Mouse (Mus musculus) heart, embryonic 13.5 days (tissue): ENCODE results near the gene Acbd6. TPM values are rescaled to one million over a fixed set of nuclear protein-coding genes. Genes with fewer than 3 reads are reported as not detected.

Experiments used
- ATAC-seq: fragments of 200-750 bp; cut with Nextera tagmentation; 2 replicates; pipeline ENCODE4 v1.8.0; 2017; ENCODE audit warnings: moderate TSS enrichment; ENCODE audit not compliant: insufficient number of reproducible peaks, low FRiP score, low TSS enrichment; ENCODE audit errors: extremely low read depth
- H3K27ac ChIP-seq: fragments of 300-500 bp; sonication (generic); replicated peaks from 2 replicates; pipeline ENCODE4 v1.5.1; 2015; ENCODE audit warnings: moderate library complexity, mild to moderate bottlenecking, inconsistent platforms
- H3K27me3 ChIP-seq: fragments of 300-500 bp; sonication (generic); replicated peaks from 2 replicates; pipeline ENCODE4 v1.6.1; 2015; ENCODE audit warnings: mild to moderate bottlenecking, inconsistent platforms
- H3K36me3 ChIP-seq: fragments of 300-500 bp; sonication (generic); 2 replicates; pipeline ENCODE4 v1.6.1; 2015; ENCODE audit warnings: mild to moderate bottlenecking, inconsistent platforms
- H3K4me1 ChIP-seq: fragments of 300-500 bp; sonication (generic); 2 replicates; pipeline ENCODE4 v1.6.1; 2015; ENCODE audit warnings: inconsistent platforms
- H3K4me2 ChIP-seq: fragments of 300-500 bp; sonication (generic); 2 replicates; pipeline ENCODE4 v1.6.1; 2015; ENCODE audit warnings: inconsistent platforms, mild to moderate bottlenecking, moderate library complexity
- H3K4me3 ChIP-seq: fragments of 300-500 bp; sonication (generic); 2 replicates; pipeline ENCODE4 v1.5.1; 2015; ENCODE audit warnings: moderate library complexity, mild to moderate bottlenecking, inconsistent platforms
- H3K9ac ChIP-seq: fragments of 300-500 bp; sonication (generic); 2 replicates; pipeline ENCODE4 v1.6.1; 2015; ENCODE audit warnings: inconsistent platforms, mild to moderate bottlenecking, moderate library complexity
- H3K9me3 ChIP-seq: fragments of 300-500 bp; sonication (generic); 2 replicates; pipeline ENCODE4 v1.6.1; 2016; ENCODE audit warnings: inconsistent platforms
- WGBS: fragments of 180-500 bp; shearing (Covaris S2); methylation state at CpG from one replicate; pipeline ENCODE4 v1.1.7; 2015; ENCODE audit warnings: mixed read lengths; 5-methylcytosine and 5-hydroxymethylcytosine counted together
- polyA plus RNA-seq: library from polyadenylated mRNA; unstranded; fragments of >200 nt; fragmentation: Nextera tagmentation; extraction: Ambion mirVana; gene quantifications from 2 replicates; pipeline ENCODE4 v1.2.1, GENCODE M21; 2015

Gene Acbd6
- polyA plus RNA-seq: 49.6 and 53.7 TPM in 2 replicates

GRCm38 (mm10) chr1:155558012-155558842, at the start of gene Acbd6:
Acbd6 (plus strand) TSS chr1:155558120.
- peak within 1 kb of the TSS; percentile 97 for H3K9ac ChIP-seq
- H3K36me3 ChIP-seq: no peaks in the 10 kb centered on the region
- WGBS: under 1% methylated on average over 82 of the region's 83 CpGs
- no peaks in the 10 kb centered on the region for H3K27me3 ChIP-seq
- peak within 1 kb of the TSS; percentile 91 for H3K4me3 ChIP-seq
- peak; percentile 59; the same call in 1 of the 2 replicates for ATAC-seq
- H3K4me2 ChIP-seq: peak within 1 kb of the TSS; percentile 97
- peaks cover 30% of the 10 kb centered on the region for H3K4me1 ChIP-seq
- H3K27ac ChIP-seq: peak within 1 kb of the TSS; percentile 72
- H3K9me3 ChIP-seq: 0 out of 2 replicates have a peak, but pooled peaks cover 4% of the 10 kb centered on the region

GRCm38 (mm10) chr1:155510263-155510662, 47.7 kb upstream of the Acbd6 start:
- no peak overlapping the region for H3K27ac ChIP-seq
- H3K9me3 ChIP-seq: peaks cover 6% of the 10 kb centered on the region; the same call in 1 of the 2 replicates
- H3K9ac ChIP-seq: no peak overlapping the region
- H3K4me3 ChIP-seq: no peak overlapping the region
- H3K4me2 ChIP-seq: no peak overlapping the region
- 55% methylated on average over 10 of the region's 10 CpGs for WGBS
- H3K36me3 ChIP-seq: no peaks in the 10 kb centered on the region
- no peak for ATAC-seq
- no peaks in the 10 kb centered on the region for H3K27me3 ChIP-seq
- H3K4me1 ChIP-seq: peaks cover 8% of the 10 kb centered on the region

- Histone ChIP-seq H3K27ac (no peak overlapping the region), H3K9me3 (peaks cover 11% of the 10 kb centered on the region), H3K4me3 (no peak overlapping the region), H3K4me2 (no peak overlapping the region), H3K4me1 (no peaks in the 10 kb centered on the region), H3K9ac (no peak overlapping the region), H3K27me3 (no peaks in the 10 kb centered on the region), H3K36me3 (no peaks in the 10 kb centered on the region)
- WGBS: 87% methylated on average over 4 of the region's 4 CpGs
- ATAC-seq: no peak
These were observed 42.1 kb upstream of the Acbd6 start for GRCm38 (mm10) chr1:155515866-155516265.

- Histone ChIP-seq H3K9ac (no peak overlapping the region), H3K4me1 (peaks cover 5% of the 10 kb centered on the region; the same call in 1 of the 2 replicates), H3K36me3 (no peaks in the 10 kb centered on the region), H3K4me3 (no peak overlapping the region), H3K27ac (no peak overlapping the region), H3K27me3 (no peaks in the 10 kb centered on the region), H3K4me2 (no peak overlapping the region), H3K9me3 (peaks cover 11% of the 10 kb centered on the region)
- ATAC-seq: no peak
- 45% methylated on average over 7 of the region's 7 CpGs for WGBS
These were observed 41.3 kb upstream of the Acbd6 start for GRCm38 (mm10) chr1:155516594-155516993.

GRCm38 (mm10) chr1:155517060-155517459, 40.9 kb upstream of the Acbd6 start:
- Histone ChIP-seq H3K36me3 (no peaks in the 10 kb centered on the region), H3K4me1 (peaks cover 6% of the 10 kb centered on the region; the same call in 1 of the 2 replicates), H3K4me3 (no peak overlapping the region), H3K27ac (no peak overlapping the region), H3K4me2 (no peak overlapping the region), H3K9me3 (peaks cover 11% of the 10 kb centered on the region), H3K9ac (no peak overlapping the region), H3K27me3 (no peaks in the 10 kb centered on the region)
- ATAC-seq: no peak
- 66% methylated on average over 5 of the region's 5 CpGs for WGBS

GRCm38 (mm10) chr1:155520285-155520684, 37.6 kb upstream of the Acbd6 start:
- H3K4me3 ChIP-seq: no peak overlapping the region
- no peak for ATAC-seq
- H3K36me3 ChIP-seq: no peaks in the 10 kb centered on the region
- no peak overlapping the region for H3K9ac ChIP-seq
- peaks cover 10% of the 10 kb centered on the region; the same call in 1 of the 2 replicates for H3K4me1 ChIP-seq
- no peaks in the 10 kb centered on the region for H3K27me3 ChIP-seq
- 84% methylated on average over 4 of the region's 4 CpGs for WGBS
- H3K4me2 ChIP-seq: no peak overlapping the region
- no peak overlapping the region for H3K27ac ChIP-seq
- peaks cover 11% of the 10 kb centered on the region for H3K9me3 ChIP-seq

GRCm38 (mm10) chr1:155522493-155522892, 35.4 kb upstream of the Acbd6 start:
- 77% methylated on average over 4 of the region's 4 CpGs for WGBS
- H3K9ac ChIP-seq: no peak overlapping the region
- no peaks in the 10 kb centered on the region for H3K36me3 ChIP-seq
- no peak overlapping the region for H3K4me3 ChIP-seq
- peaks cover 11% of the 10 kb centered on the region for H3K9me3 ChIP-seq
- ATAC-seq: no peak
- H3K27me3 ChIP-seq: no peaks in the 10 kb centered on the region
- H3K4me2 ChIP-seq: no peak overlapping the region
- H3K27ac ChIP-seq: no peak overlapping the region
- peaks cover 24% of the 10 kb centered on the region for H3K4me1 ChIP-seq

GRCm38 (mm10) chr1:155526176-155526575, 31.7 kb upstream of the Acbd6 start:
- Histone ChIP-seq H3K27me3 (no peaks in the 10 kb centered on the region), H3K9ac (peak overlapping the region; percentile 69), H3K9me3 (peaks cover 4% of the 10 kb centered on the region; the same call in 1 of the 2 replicates), H3K4me3 (peak overlapping the region; percentile 29), H3K27ac (no peak overlapping the region), H3K36me3 (no peaks in the 10 kb centered on the region), H3K4me1 (peaks cover 59% of the 10 kb centered on the region), H3K4me2 (peak overlapping the region; percentile 58)
- ATAC-seq: no peak
- 44% methylated on average over 5 of the region's 5 CpGs for WGBS

- H3K9me3 ChIP-seq: peaks cover 4% of the 10 kb centered on the region; the same call in 1 of the 2 replicates
- H3K27me3 ChIP-seq: no peaks in the 10 kb centered on the region
- peak overlapping the region; percentile 69 for H3K9ac ChIP-seq
- ATAC-seq: 0 out of 2 replicates have a peak, but pooled peaks have one; percentile 23
- H3K4me3 ChIP-seq: peak overlapping the region; percentile 29
- H3K27ac ChIP-seq: peak overlapping the region; percentile 85
- H3K4me1 ChIP-seq: peaks cover 57% of the 10 kb centered on the region
- H3K36me3 ChIP-seq: no peaks in the 10 kb centered on the region
- 14% methylated on average over 12 of the region's 12 CpGs for WGBS
- peak overlapping the region; percentile 58 for H3K4me2 ChIP-seq
These were observed 30.7 kb upstream of the Acbd6 start for GRCm38 (mm10) chr1:155527027-155527786.

- no peaks in the 10 kb centered on the region for H3K27me3 ChIP-seq
- no peak overlapping the region for H3K4me3 ChIP-seq
- ATAC-seq: no peak
- H3K4me1 ChIP-seq: peaks cover 54% of the 10 kb centered on the region
- 7% methylated on average over 8 of the region's 8 CpGs for WGBS
- H3K4me2 ChIP-seq: peak overlapping the region; percentile 58
- peak overlapping the region; percentile 69 for H3K9ac ChIP-seq
- peaks cover 4% of the 10 kb centered on the region; the same call in 1 of the 2 replicates for H3K9me3 ChIP-seq
- H3K36me3 ChIP-seq: no peaks in the 10 kb centered on the region
- peak overlapping the region; percentile 85 for H3K27ac ChIP-seq
These were observed 30.1 kb upstream of the Acbd6 start for GRCm38 (mm10) chr1:155527787-155528158.
